Mouse (Mus musculus) hindbrain, embryonic 14.5 days (tissue): ENCODE results near the gene Slc5a4b. TPM values are rescaled to one million over a fixed set of nuclear protein-coding genes. Genes with fewer than 3 reads are reported as not detected.

Source experiments
- ATAC-seq: fragments of 200-750 bp; cut with Nextera tagmentation; 2 replicates; pipeline ENCODE4 v1.8.0; 2017; ENCODE audit warnings: moderate number of reproducible peaks, mild to moderate bottlenecking, moderate TSS enrichment, moderate library complexity; ENCODE audit not compliant: low FRiP score
- DNase-seq: peaks from one replicate; pipeline ENCODE4 v3.0.0-alpha.2; 2015; ENCODE audit warnings: low spot score
- H3K27ac ChIP-seq: fragments of 300-500 bp; sonication (generic); 2 replicates; pipeline ENCODE4 v1.5.1; 2014; ENCODE audit warnings: mild to moderate bottlenecking, moderate library complexity
- H3K27me3 ChIP-seq: fragments of 300-500 bp; sonication (generic); 2 replicates; pipeline ENCODE4 v1.6.1; 2014; ENCODE audit warnings: mild to moderate bottlenecking, low read length, mixed read lengths; ENCODE audit not compliant: control insufficient read depth, insufficient read depth
- H3K36me3 ChIP-seq: fragments of 300-500 bp; sonication (generic); replicated peaks from 2 replicates; pipeline ENCODE4 v1.6.1; 2014; ENCODE audit not compliant: control insufficient read depth, insufficient read depth
- H3K4me1 ChIP-seq: fragments of 300-500 bp; sonication (generic); replicated peaks from 2 replicates; pipeline ENCODE4 v1.6.1; 2014; ENCODE audit warnings: antibody characterized with exemption, low read length, mixed read lengths; ENCODE audit not compliant: control insufficient read depth, insufficient read depth
- H3K4me2 ChIP-seq: fragments of 300-500 bp; sonication (generic); replicated peaks from 2 replicates; pipeline ENCODE4 v1.6.1; 2014; ENCODE audit warnings: mild to moderate bottlenecking, moderate library complexity
- H3K4me3 ChIP-seq: fragments of 300-500 bp; sonication (generic); replicated peaks from 2 replicates; pipeline ENCODE4 v1.5.1; 2014; ENCODE audit warnings: mild to moderate bottlenecking, low read length
- H3K9ac ChIP-seq: fragments of 300-500 bp; sonication (generic); 2 replicates; pipeline ENCODE4 v1.6.1; 2014
- H3K9me3 ChIP-seq: fragments of 300-500 bp; sonication (generic); 2 replicates; pipeline ENCODE4 v1.6.1; 2016; ENCODE audit warnings: low read length; ENCODE audit not compliant: control insufficient read depth
- WGBS: fragments of 180-500 bp; shearing (Covaris S2); extraction: QIAGEN DNeasy Blood & Tissue Kit; methylation state at CpG from one replicate; pipeline ENCODE4 v1.1.7; 2014; 5-methylcytosine and 5-hydroxymethylcytosine counted together
- microRNA-seq: library from miRNA; unstranded; fragments of <30 nt; microRNA quantifications from one replicate; pipeline ENCODE4, GENCODE M21; 2016
- polyA plus RNA-seq: library from polyadenylated mRNA; unstranded; fragments of >200 nt; fragmentation: Nextera tagmentation; extraction: Ambion mirVana; gene quantifications from 2 replicates; pipeline ENCODE4 v1.2.1, GENCODE M21; 2014

Gene Slc5a4b
- polyA plus RNA-seq, 1 experiment from 2014 or later: not detected

GRCm38 (mm10) chr10:76016886-76017285, 93.9 kb downstream of the Slc5a4b start:
- no peak overlapping the region for H3K4me3 ChIP-seq

GRCm38 (mm10) chr10:76012922-76013321, 97.8 kb downstream of the Slc5a4b start:
- H3K9ac ChIP-seq: no peak overlapping the region
- DNase-seq (no peak), ATAC-seq (no peak)
- H3K4me2 ChIP-seq: no peak overlapping the region
- no peaks in the 10 kb centered on the region for H3K27me3 ChIP-seq
- no peaks in the 10 kb centered on the region for H3K36me3 ChIP-seq
- no peak overlapping the region for H3K4me3 ChIP-seq
- H3K27ac ChIP-seq: no peak overlapping the region
- no peaks in the 10 kb centered on the region for H3K9me3 ChIP-seq
- WGBS: 85% methylated on average over 6 of the region's 6 CpGs
- no peaks in the 10 kb centered on the region for H3K4me1 ChIP-seq

More at GRCm38 (mm10) chr10:76016886-76017285, 93.9 kb downstream of the Slc5a4b start:
- no peaks in the 10 kb centered on the region for H3K9me3 ChIP-seq
- H3K36me3 ChIP-seq: no peaks in the 10 kb centered on the region
- H3K4me2 ChIP-seq: no peak overlapping the region
- no peak overlapping the region for H3K9ac ChIP-seq
- H3K27me3 ChIP-seq: no peaks in the 10 kb centered on the region
- H3K4me1 ChIP-seq: no peaks in the 10 kb centered on the region
- H3K27ac ChIP-seq: no peak overlapping the region
- ATAC-seq (no peak), DNase-seq (no peak)
- 94% methylated on average over 3 of the region's 3 CpGs for WGBS

- H3K27me3 ChIP-seq: no peaks in the 10 kb centered on the region
- ATAC-seq (no peak), DNase-seq (no peak)
- H3K4me2 ChIP-seq: no peak overlapping the region
- no peaks in the 10 kb centered on the region for H3K36me3 ChIP-seq
- no peaks in the 10 kb centered on the region for H3K9me3 ChIP-seq
- H3K4me1 ChIP-seq: no peaks in the 10 kb centered on the region
- H3K27ac ChIP-seq: no peak overlapping the region
- no peak overlapping the region for H3K9ac ChIP-seq
- H3K4me3 ChIP-seq: no peak overlapping the region
- WGBS: 82% methylated on average over 3 of the region's 3 CpGs
Measured at GRCm38 (mm10) chr10:76009812-76010211, 100.9 kb downstream of the Slc5a4b start.

Small RNAs within 50 kb of the gene (microRNA-seq; reads per million reads assigned to microRNA genes)
- not detected for gene Mir6409

Other genes starting within 250 kb of the Slc5a4b start
- 0.91 and 1.5 TPM in 2 replicates for gene Derl3, start 217.5 kb downstream of the Slc5a4b start, polyA plus RNA-seq
- gene Smarcb1, start 189.3 kb downstream of the Slc5a4b start, polyA plus RNA-seq: 230 and 231 TPM in 2 replicates
- gene Chchd10, start 177.8 kb downstream of the Slc5a4b start, polyA plus RNA-seq: 148 TPM in 2 replicates
- 16.8 and 18.0 TPM in 2 replicates for gene Mmp11, start 174.5 kb downstream of the Slc5a4b start, polyA plus RNA-seq
- 2.4 and 3.1 TPM in 2 replicates for gene Gm867, start 170.3 kb downstream of the Slc5a4b start, polyA plus RNA-seq
- gene Vpreb3, start 167.9 kb downstream of the Slc5a4b start, polyA plus RNA-seq: 0.48 and 1.6 TPM in 2 replicates
- gene Gm5134, start 156.4 kb downstream of the Slc5a4b start, polyA plus RNA-seq: 0.14 TPM in 1 of 2 replicates, not detected in the other
- gene Zfp280b, start 78.3 kb downstream of the Slc5a4b start, polyA plus RNA-seq: 11.2 and 11.9 TPM in 2 replicates
- not detected in 2 replicates for gene Slc5a4a, start 36.5 kb upstream of the Slc5a4b start, polyA plus RNA-seq
- 306 and 367 TPM in 2 replicates for gene Prmt2, start 126.9 kb upstream of the Slc5a4b start, polyA plus RNA-seq
- 2.9 and 4.4 TPM in 2 replicates for gene S100b, start 142.9 kb upstream of the Slc5a4b start, polyA plus RNA-seq
- 11.3 and 12.1 TPM in 2 replicates for gene Dip2a, start 234.3 kb upstream of the Slc5a4b start, polyA plus RNA-seq